ENCODE assay signal across 25 mouse cellular contexts in genomic region chr17:50089725-50090124, GRCm38 (mm10).
"Had no signal": no experiment of that assay in that cellular context is flagged by ENCODE, and none has a peak within 500 bp of the region (broad histone marks: within the 10 kb centered on the region; RNA-seq: fewer than 3 reads in every experiment).

No protein-coding gene starts in this region.

- H3K4me3 ChIP-seq: embryonic facial prominence, embryonic 10.5 days; embryonic facial prominence, embryonic 12.5 days; embryonic facial prominence, embryonic 13.5 days; embryonic facial prominence, embryonic 15.5 days; erythroblast, embryonic 14.5 days; forebrain, embryonic 10.5 days; forebrain, embryonic 12.5 days; forebrain, embryonic 15.5 days; gastrocnemius, adult 2 months; heart, adult 2 months had no signal

- H3K4me1 ChIP-seq: embryonic facial prominence, embryonic 12.5 days; forebrain, embryonic 12.5 days; forebrain, embryonic 15.5 days had no signal

- ATAC-seq: forebrain, embryonic 14.5 days; forebrain, embryonic 15.5 days had no signal

- H3K27ac ChIP-seq: embryonic facial prominence, embryonic 10.5 days; embryonic facial prominence, embryonic 12.5 days; embryonic facial prominence, embryonic 13.5 days; embryonic facial prominence, embryonic 15.5 days; forebrain, embryonic 10.5 days; forebrain, embryonic 12.5 days; gastrocnemius, adult 2 months; heart, adult 2 months had no signal

- DNase-seq: cerebellum, adult 9-10 months; cerebellum, adult 9-11 months; cerebellum, postnatal 10 days; cerebellum, postnatal 14 days; cerebellum, postnatal 25 days; cerebellum, postnatal 36 days; embryo, embryonic 11 days; forebrain, postnatal 0 days; gastrocnemius, adult 2 months; gastrocnemius, postnatal 10 days; gastrocnemius, postnatal 14 days; gastrocnemius, postnatal 25 days; gastrocnemius, postnatal 36 days; heart, adult 11 months; heart, adult 18-20 months; heart, adult 2 months had no signal

- H3K9me3 ChIP-seq: embryonic facial prominence, embryonic 10.5 days; embryonic facial prominence, embryonic 12.5 days; embryonic facial prominence, embryonic 13.5 days; embryonic facial prominence, embryonic 15.5 days; forebrain, embryonic 10.5 days; forebrain, embryonic 12.5 days; forebrain, embryonic 15.5 days had no signal

- H3K27me3 ChIP-seq: embryonic facial prominence, embryonic 12.5 days; embryonic facial prominence, embryonic 13.5 days; embryonic facial prominence, embryonic 15.5 days; forebrain, embryonic 12.5 days; forebrain, embryonic 15.5 days had no signal

- H3K4me2 ChIP-seq: embryonic facial prominence, embryonic 12.5 days; embryonic facial prominence, embryonic 13.5 days; embryonic facial prominence, embryonic 15.5 days; forebrain, embryonic 12.5 days; forebrain, embryonic 15.5 days had no signal

- H3K36me3 ChIP-seq: embryonic facial prominence, embryonic 10.5 days; embryonic facial prominence, embryonic 12.5 days; forebrain, embryonic 10.5 days; forebrain, embryonic 12.5 days; forebrain, embryonic 15.5 days had no signal

- H3K9ac ChIP-seq: embryonic facial prominence, embryonic 12.5 days; embryonic facial prominence, embryonic 13.5 days; embryonic facial prominence, embryonic 15.5 days; forebrain, embryonic 12.5 days; forebrain, embryonic 15.5 days; forebrain, postnatal 0 days had no signal
